Mouse (Mus musculus) adipose tissue, adult 10 weeks (tissue): Measurements from ENCODE around the gene Olfr456. TPM values are rescaled to one million over a fixed set of nuclear protein-coding genes. Genes with fewer than 3 reads are reported as not detected.

ENCODE experiments used
- polyA plus RNA-seq: library from polyadenylated mRNA; stranded (reverse); fragments of 350-450 nt; fragmentation: Illumina TruSeq; extraction: RNeasy Lipid Tissue Mini Kit (QIAGEN cat#74804); gene quantifications from one replicate; pipeline ENCODE4 v1.2.3, GENCODE M21; 2014; ENCODE audit warnings: low read depth, low replicate concordance

Gene Olfr456
- not detected for polyA plus RNA-seq

DNA sequence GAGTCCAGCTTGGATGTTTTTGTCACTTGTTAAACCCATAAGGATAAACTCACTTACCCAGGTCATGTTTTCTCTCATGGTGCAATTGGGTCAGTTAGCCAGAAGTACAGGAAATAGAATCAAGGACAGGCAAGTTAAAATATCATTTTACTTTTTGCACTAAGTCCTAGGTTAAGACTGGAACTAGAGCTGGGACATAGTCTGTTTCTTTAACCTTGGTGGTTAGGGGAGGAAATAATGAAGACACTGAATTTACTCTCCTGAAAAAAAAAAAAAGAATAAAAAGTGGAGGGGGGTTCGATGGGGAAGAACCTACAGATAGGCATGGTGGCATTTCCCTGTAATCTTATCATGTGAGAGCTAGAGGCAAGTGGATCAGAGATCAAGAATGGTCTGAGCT lies at the start of gene Olfr456:
TSS of gene Olfr456 (minus strand) at position 101 of the 400 bp plus-strand sequence.

DNA sequence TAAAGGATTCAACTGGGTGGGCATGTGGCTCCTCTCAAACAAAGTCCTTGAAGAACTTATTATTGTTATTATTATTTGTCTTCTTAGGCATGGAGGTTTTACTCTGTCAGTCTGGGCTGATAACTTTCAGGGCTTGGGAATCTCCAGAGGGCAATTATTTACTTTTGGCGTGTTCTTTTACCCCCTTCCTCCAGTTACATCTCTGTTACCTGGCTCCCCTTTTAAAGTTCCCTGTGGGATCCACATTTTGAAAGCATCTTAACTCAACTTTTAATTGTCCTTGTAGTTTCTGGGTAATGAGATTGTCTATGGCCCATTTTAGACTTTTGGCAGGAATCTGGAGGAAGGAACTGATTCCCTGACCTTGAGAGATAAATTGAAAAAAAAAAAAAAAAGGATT lies 10.8 kb downstream of the Olfr456 start, which contains the start of gene Olfr457:
TSS of gene Olfr457 (minus strand) at position 101 of the 400 bp plus-strand sequence.

DNA sequence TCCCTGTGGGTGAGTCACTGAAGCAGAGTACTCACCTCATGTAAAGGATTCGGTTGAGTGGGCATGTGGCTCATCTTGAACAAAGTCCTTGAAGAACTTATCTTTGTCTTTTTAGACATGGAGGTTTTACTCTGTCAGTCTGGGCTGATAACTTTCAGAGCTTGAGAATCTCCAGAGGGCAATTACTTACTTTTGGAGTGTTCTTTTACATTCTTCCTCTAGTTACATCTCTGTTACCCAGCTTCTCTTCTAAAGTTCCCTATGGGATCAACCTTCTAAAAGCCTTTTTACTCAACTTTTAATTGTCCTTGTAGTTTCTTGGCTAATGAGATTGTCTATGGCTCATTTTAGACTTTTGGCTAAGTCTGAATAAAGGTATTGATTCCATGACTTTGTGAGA lies 21.9 kb downstream of the Olfr456 start, which contains the start of gene Olfr458:
TSS of gene Olfr458 (minus strand) at position 101 of the 400 bp plus-strand sequence.

Other genes with a start within 250 kb of the Olfr456 start
- gene Gstk1, start 241.3 kb downstream of the Olfr456 start, polyA plus RNA-seq: 79.9 TPM
- gene Tmem139, start 225.2 kb downstream of the Olfr456 start, polyA plus RNA-seq: 15.8 TPM
- 22.0 TPM for gene Casp2, start 222.2 kb downstream of the Olfr456 start, polyA plus RNA-seq
- 0.41 TPM for gene Clcn1, start 200.5 kb downstream of the Olfr456 start, polyA plus RNA-seq
- gene Fam131b, start 162.6 kb downstream of the Olfr456 start, polyA plus RNA-seq: 0.51 TPM
- gene Zyx, start 137.6 kb downstream of the Olfr456 start, polyA plus RNA-seq: 88.0 TPM
- 14.2 TPM for gene Epha1, start 113.9 kb downstream of the Olfr456 start, polyA plus RNA-seq
- gene Tas2r143, start 87.0 kb downstream of the Olfr456 start, polyA plus RNA-seq: not detected
- gene Tas2r135, start 81.8 kb downstream of the Olfr456 start, polyA plus RNA-seq: not detected
- gene Tas2r126, start 52.7 kb downstream of the Olfr456 start, polyA plus RNA-seq: not detected
- not detected for gene Olfr458, start 22.0 kb downstream of the Olfr456 start, polyA plus RNA-seq
- gene Olfr457, start 10.9 kb downstream of the Olfr456 start, polyA plus RNA-seq: not detected
- not detected for gene Olfr455, start 60.4 kb upstream of the Olfr456 start, polyA plus RNA-seq
- gene Tcaf3, start 110.5 kb upstream of the Olfr456 start, polyA plus RNA-seq: not detected
- gene Tcaf2, start 158.0 kb upstream of the Olfr456 start, polyA plus RNA-seq: 5.6 TPM
- gene Tcaf1, start 222.9 kb upstream of the Olfr456 start, polyA plus RNA-seq: 35.3 TPM